Mouse (Mus musculus): ENCODE data around the gene Isl2.

The Isl2 gene

DNA sequence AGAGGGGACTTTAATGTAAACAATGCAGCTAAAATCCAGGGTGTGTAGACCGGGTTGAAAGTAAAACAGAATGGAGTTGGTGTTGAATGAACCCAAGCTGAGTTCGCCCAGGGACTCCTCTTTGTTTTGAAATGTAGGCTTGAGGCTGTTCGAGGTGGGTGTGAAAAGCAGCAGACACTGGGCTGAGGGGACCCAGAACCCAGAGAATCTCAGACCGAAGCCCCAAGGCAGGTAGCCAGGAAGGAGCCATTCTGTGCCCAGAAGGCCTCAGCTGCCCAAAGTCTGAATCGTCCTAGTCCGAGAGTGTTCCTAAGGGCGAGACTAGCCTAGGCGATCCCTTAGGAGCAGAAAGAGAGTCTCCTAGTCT lies 4.8 kb downstream of the Isl2 start:
- TF ChIP-seq GATA4 (IDR thresholded peaks at IDR 0.05; ENCODE audit: insufficient replicate concordance, low read length), result no peak

DNA sequence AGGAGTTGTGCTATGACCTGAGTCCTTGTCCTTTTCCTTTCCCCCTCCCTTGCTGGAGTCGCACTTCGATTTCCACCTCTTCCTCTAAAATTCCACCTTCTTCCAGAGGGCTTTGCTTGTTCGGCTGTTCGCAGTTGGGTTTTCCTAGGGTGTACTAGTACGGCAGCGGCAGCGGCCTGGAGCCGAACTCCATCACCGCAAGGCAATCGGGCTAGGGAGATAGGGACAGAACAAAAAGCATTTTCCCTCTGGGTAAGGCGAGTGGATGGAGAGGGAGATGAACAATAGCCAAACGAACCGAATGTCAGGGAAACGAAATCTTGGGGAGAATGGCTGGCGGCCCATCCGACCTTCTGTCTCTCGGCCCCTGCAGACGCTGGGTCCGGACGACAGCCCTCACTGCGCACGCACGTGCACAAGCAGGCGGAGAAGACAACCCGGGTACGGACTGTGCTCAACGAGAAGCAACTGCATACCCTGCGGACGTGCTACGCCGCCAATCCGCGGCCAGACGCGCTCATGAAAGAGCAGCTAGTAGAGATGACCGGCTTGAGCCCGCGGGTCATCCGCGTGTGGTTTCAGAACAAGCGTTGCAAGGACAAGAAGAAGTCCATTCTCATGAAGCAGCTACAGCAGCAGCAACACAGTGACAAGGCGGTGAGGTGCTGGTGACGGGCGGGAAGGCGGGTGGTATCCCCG lies 5.4 kb downstream of the Isl2 start:
- TF ChIP-seq GATA4 (IDR thresholded peaks at IDR 0.05; ENCODE audit: insufficient replicate concordance, low read length), result no peak

DNA sequence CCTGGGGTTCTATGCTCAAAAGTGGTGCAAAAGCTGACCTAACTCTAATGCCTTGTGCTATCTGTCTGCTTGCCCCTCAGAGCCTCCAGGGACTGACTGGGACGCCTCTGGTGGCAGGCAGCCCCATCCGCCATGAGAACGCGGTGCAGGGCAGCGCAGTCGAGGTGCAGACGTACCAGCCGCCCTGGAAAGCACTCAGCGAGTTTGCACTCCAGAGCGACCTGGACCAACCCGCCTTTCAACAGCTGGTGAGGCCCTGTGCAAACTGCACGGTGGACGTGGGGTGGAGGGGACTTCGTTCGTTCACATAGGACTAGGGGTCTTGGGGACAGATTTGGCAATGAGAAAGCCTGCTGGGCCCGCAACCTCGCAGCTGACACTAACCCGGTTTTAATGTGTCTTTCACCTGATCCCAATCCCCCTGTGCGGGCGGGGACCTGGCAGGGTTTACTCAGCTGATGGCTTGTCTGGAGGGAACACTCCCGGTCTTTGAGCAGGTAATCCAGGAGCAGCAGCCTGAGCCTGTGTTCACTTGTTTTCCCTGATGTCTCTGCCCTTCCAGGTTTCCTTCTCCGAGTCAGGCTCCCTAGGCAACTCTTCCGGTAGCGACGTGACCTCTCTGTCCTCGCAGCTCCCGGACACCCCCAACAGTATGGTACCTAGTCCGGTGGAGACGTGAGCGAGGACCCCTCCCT lies 6.5 kb downstream of the Isl2 start:
- no peak for TF ChIP-seq GATA4 (IDR thresholded peaks at IDR 0.05; ENCODE audit: insufficient replicate concordance, low read length)

DNA sequence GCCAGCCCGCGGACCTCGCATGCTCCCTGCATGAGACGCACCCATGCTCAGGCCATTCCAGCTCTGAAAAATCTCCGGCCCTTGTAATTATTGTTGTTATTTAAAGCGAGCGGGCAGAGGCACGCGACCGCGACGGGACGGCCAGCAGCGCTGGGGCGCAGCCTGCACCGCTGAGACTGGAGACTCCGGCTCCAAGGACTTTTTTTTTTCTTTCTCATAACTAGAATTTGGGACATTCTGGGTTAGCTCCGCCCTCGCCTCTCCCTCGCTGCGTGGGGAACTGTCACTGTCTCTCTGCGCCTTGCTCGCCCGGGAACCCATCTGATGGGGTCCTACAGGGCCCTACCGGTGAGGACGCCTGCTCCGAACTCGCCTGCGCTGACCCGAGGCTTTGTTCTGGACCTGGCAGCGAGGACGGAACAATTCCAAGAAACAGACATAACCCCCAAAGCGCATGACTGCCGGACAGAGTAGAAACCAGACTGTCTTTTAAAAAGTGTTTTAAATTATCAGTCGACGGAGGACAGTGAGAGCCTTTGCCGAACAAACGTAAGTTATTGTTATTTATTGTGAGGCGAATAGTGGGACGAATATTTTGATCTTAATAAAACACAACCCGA lies 7.2 kb downstream of the Isl2 start:
- no peak for TF ChIP-seq GATA4 (IDR thresholded peaks at IDR 0.05; ENCODE audit: insufficient replicate concordance, low read length)

GRCm38 (mm10) chr9:55546176-55547010 lies 7.9 kb downstream of the Isl2 start:
- no peak for TF ChIP-seq GATA4 (IDR thresholded peaks at IDR 0.05; ENCODE audit: insufficient replicate concordance, low read length)

DNA sequence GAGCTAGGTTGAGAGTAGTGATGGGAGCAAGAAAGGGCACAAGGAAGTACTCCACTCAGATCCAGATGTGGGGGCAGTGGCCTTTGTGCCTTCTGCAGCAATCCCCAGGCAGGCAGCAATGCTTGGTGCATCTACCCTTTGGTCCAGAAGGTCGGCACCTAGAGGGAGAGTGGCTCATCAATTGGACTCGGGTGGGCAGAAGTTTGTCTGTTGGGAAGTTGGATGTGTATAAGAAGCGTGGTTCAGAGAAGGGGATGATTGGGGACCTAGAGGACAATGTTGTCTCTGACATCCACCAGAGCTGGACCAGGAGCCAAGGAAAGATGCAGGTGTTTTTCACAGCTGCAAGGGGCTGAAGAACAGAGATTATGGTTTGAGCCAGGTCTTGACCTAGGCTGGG lies 10.4 kb downstream of the Isl2 start:
- no peak for TF ChIP-seq GATA4 (IDR thresholded peaks at IDR 0.05; ENCODE audit: insufficient replicate concordance, low read length)

DNA sequence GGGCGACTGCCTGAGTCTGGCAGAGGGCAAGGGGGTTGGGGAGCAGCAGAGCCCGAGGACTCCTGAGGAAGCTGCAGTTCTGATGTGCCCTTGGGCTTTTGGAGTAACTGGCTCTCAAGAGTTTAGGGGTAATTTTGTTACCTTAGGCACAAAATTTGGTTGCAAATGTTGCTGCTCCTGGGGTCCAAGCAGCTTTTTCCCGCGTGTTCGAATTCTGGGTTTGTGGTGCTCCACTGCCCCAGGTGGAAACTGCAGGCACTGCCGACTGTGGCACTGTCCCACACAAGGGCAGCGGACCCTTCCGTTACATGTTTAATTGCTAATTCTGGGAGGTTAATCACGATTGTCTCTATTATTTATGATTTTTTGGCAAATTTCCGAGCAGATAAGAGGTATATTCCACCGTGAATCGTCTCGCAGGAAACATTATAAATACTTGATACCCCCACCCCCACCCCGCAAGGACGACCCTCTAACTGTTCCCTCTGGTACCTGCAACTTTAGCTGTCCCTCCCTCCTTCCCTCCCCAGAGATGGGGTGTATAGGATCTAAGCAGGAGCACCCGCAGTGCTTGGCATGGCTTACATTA lies 10.9 kb downstream of the Isl2 start:
- TF ChIP-seq GATA4 (IDR thresholded peaks at IDR 0.05; ENCODE audit: insufficient replicate concordance, low read length), result no peak

- TF ChIP-seq GATA4 (IDR thresholded peaks at IDR 0.05; ENCODE audit: insufficient replicate concordance, low read length), result no peak
These were observed 16.5 kb downstream of the Isl2 start for GRCm38 (mm10) chr9:55554986-55555385.

DNA sequence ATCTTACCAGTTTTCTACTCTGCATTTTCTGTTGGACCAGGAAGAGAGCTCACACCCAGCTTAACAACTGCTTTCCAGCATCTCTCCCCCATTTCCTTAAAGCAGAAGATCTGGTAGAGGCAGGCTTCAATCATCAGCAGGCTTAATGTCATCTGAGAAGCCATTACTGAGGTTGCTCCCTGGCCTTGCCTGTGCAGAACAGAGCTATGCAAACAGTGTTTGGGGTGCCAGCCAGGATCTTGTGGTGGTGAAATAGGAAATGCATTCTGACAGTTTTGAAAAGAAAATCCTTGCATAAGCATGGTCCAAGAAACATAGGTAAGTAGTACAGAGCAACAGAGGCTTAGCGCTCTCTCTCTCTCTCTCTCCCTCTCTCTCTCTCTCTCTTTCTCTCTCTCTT lies 22.5 kb downstream of the Isl2 start:
- TF ChIP-seq GATA4 (IDR thresholded peaks at IDR 0.05; ENCODE audit: insufficient replicate concordance, low read length), result no peak

DNA sequence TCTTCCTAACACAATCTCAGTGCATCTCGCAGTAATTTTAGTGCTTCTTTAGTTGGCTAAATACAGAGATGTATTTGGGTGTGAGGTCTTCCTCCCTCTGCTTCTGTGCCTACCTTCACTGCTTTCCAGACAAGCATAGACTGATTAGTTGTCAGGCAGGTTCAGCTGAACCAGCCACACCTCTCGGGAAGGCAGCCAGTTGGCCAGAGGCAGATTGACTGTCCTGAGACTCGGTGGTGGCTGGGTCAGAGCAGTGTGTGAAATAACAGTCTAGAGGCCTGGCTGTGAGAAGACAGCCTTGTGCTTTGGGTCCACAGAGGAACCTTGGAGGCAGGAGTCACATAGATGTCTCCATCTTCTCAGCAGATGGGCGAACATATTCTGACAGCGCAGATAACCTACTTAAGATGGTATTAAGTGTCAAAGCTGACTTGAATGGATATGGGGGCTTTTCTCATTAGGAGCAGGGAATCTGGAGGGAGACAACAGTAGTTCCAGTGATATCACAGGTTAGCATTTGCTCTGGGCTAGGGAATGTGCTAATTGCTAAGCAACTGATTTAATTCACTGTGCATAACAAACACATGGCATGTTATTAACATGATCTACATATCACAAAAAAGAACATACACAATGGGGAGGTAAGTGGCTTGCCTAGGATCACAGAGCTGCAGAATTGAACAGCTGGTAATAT lies 30.1 kb downstream of the Isl2 start:
- TF ChIP-seq GATA4 (IDR thresholded peaks at IDR 0.05; ENCODE audit: insufficient replicate concordance, low read length), result no peak

GRCm38 (mm10) chr9:55571071-55571470 lies 32.6 kb downstream of the Isl2 start:
- no peak for TF ChIP-seq GATA4 (IDR thresholded peaks at IDR 0.05; ENCODE audit: insufficient replicate concordance, low read length)

- TF ChIP-seq GATA4 (IDR thresholded peaks at IDR 0.05; ENCODE audit: insufficient replicate concordance, low read length), result no peak
These were observed 38.1 kb downstream of the Isl2 start for GRCm38 (mm10) chr9:55576571-55576970.

DNA sequence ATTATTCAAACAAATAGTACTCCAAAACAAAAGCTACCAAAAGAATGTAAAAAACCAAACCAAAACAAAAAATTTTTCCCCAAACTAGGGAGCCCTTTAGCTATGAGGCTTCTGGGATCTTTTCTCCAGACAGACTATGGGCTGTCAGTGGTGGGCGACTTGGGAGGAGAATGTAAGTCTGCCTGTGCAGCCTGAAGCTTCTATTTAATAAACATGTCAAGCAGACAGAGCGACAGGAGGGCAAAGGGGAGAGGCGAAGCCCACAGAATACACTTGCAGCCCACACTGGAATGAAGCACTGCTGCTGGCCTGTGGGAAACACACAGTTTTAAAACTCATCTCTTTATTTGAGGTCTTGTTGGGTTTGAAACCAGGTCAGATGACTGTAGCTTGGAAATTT lies 42.9 kb downstream of the Isl2 start:
- no peak for TF ChIP-seq GATA4 (IDR thresholded peaks at IDR 0.05; ENCODE audit: insufficient replicate concordance, low read length)

- TF ChIP-seq GATA4 (IDR thresholded peaks at IDR 0.05; ENCODE audit: insufficient replicate concordance, low read length), result no peak
These were observed 47.7 kb downstream of the Isl2 start for GRCm38 (mm10) chr9:55586141-55586540.
